Mouse (Mus musculus) hindbrain, embryonic 16.5 days (tissue): ENCODE results near the gene Slc2a13. TPM values are rescaled to one million over a fixed set of nuclear protein-coding genes. Genes with fewer than 3 reads are reported as not detected.

Experiments
- ATAC-seq: fragments of 200-750 bp; cut with Nextera tagmentation; 2 replicates; pipeline ENCODE4 v1.8.0; 2017; ENCODE audit warnings: moderate TSS enrichment, moderate library complexity
- H3K27ac ChIP-seq: fragments of 300-500 bp; sonication (generic); 2 replicates; pipeline ENCODE4 v1.5.1; 2014; ENCODE audit warnings: low read depth, mild to moderate bottlenecking, control low read depth, low read length, moderate library complexity
- H3K27me3 ChIP-seq: fragments of 300-500 bp; sonication (generic); replicated peaks from 2 replicates; pipeline ENCODE4 v1.6.1; 2014; ENCODE audit warnings: low read length; ENCODE audit not compliant: control insufficient read depth, insufficient read depth
- H3K36me3 ChIP-seq: fragments of 300-500 bp; sonication (generic); 2 replicates; pipeline ENCODE4 v1.6.1; 2014; ENCODE audit warnings: mild to moderate bottlenecking, low read length, moderate library complexity, mixed read lengths; ENCODE audit not compliant: control insufficient read depth, insufficient read depth
- H3K4me1 ChIP-seq: fragments of 300-500 bp; sonication (generic); 2 replicates; pipeline ENCODE4 v1.6.1; 2014; ENCODE audit warnings: low read depth, low read length; ENCODE audit not compliant: control insufficient read depth, insufficient read depth
- H3K4me2 ChIP-seq: fragments of 300-500 bp; sonication (generic); 2 replicates; pipeline ENCODE4 v1.6.1; 2014; ENCODE audit warnings: mild to moderate bottlenecking, low read length, control low read depth, moderate library complexity
- H3K4me3 ChIP-seq: fragments of 300-500 bp; sonication (generic); 2 replicates; pipeline ENCODE4 v1.5.1; 2014; ENCODE audit warnings: mild to moderate bottlenecking, low read length, control low read depth, moderate library complexity
- H3K9ac ChIP-seq: fragments of 300-500 bp; sonication (generic); 2 replicates; pipeline ENCODE4 v1.6.1; 2014; ENCODE audit warnings: low read depth, mild to moderate bottlenecking, control low read depth, low read length, moderate library complexity
- H3K9me3 ChIP-seq: fragments of 300-500 bp; sonication (generic); 2 replicates; pipeline ENCODE4 v1.6.1; 2014; ENCODE audit warnings: mild to moderate bottlenecking, low read length, moderate library complexity; ENCODE audit not compliant: control insufficient read depth
- WGBS: fragments of 180-500 bp; shearing (Covaris S2); extraction: QIAGEN DNeasy Blood & Tissue Kit; methylation state at CpG from one replicate; pipeline ENCODE4 v1.1.7; 2014; 5-methylcytosine and 5-hydroxymethylcytosine counted together
- polyA plus RNA-seq: library from polyadenylated mRNA; unstranded; fragments of >200 nt; fragmentation: Nextera tagmentation; extraction: Ambion mirVana; gene quantifications from 2 replicates; pipeline ENCODE4 v1.2.1, GENCODE M21; 2015

The Slc2a13 gene
- polyA plus RNA-seq, 1 experiment from 2014 or later = 4.6 TPM

GRCm38 (mm10) chr15:91425426-91425825 lies 147.6 kb downstream of the Slc2a13 start:
- no peaks in the 10 kb centered on the region; the same call in 1 of the 2 replicates for H3K9me3 ChIP-seq
- no peaks in the 10 kb centered on the region for H3K4me1 ChIP-seq
- no peak overlapping the region for H3K9ac ChIP-seq
- WGBS = 89% methylated on average over 6 of the region's 6 CpGs
- no peaks in the 10 kb centered on the region for H3K36me3 ChIP-seq
- H3K27ac ChIP-seq = no peak overlapping the region
- H3K27me3 ChIP-seq = no peaks in the 10 kb centered on the region
- ATAC-seq = no peak
- no peak overlapping the region for H3K4me3 ChIP-seq
- no peak overlapping the region for H3K4me2 ChIP-seq

- no peak for ATAC-seq
- Histone ChIP-seq H3K9me3 (no peaks in the 10 kb centered on the region), H3K4me2 (no peak overlapping the region), H3K36me3 (no peaks in the 10 kb centered on the region), H3K27ac (no peak overlapping the region), H3K27me3 (no peaks in the 10 kb centered on the region), H3K9ac (no peak overlapping the region), H3K4me3 (no peak overlapping the region), H3K4me1 (no peaks in the 10 kb centered on the region)
- 59% methylated on average over 7 of the region's 7 CpGs for WGBS
Measured at GRCm38 (mm10) chr15:91406979-91407378, 166.1 kb downstream of the Slc2a13 start.

GRCm38 (mm10) chr15:91395165-91395564 lies 177.9 kb downstream of the Slc2a13 start:
- no peak overlapping the region for H3K4me3 ChIP-seq
- WGBS = 89% methylated on average over 4 of the region's 4 CpGs
- no peak for ATAC-seq

GRCm38 (mm10) chr15:91383694-91384093 lies 189.4 kb downstream of the Slc2a13 start:
- H3K27me3 ChIP-seq = no peaks in the 10 kb centered on the region

More at GRCm38 (mm10) chr15:91395165-91395564, 177.9 kb downstream of the Slc2a13 start:
- Histone ChIP-seq H3K4me1 (no peaks in the 10 kb centered on the region), H3K27me3 (no peaks in the 10 kb centered on the region), H3K9me3 (no peaks in the 10 kb centered on the region), H3K27ac (no peak overlapping the region), H3K4me2 (no peak overlapping the region), H3K9ac (no peak overlapping the region), H3K36me3 (no peaks in the 10 kb centered on the region)

GRCm38 (mm10) chr15:91382606-91383005 lies 190.5 kb downstream of the Slc2a13 start:
- no peaks in the 10 kb centered on the region; the same call in 1 of the 2 replicates for H3K9me3 ChIP-seq
- 94% methylated on average over 2 of the region's 2 CpGs for WGBS
- no peaks in the 10 kb centered on the region for H3K27me3 ChIP-seq
- H3K4me2 ChIP-seq = no peak overlapping the region
- no peak overlapping the region for H3K9ac ChIP-seq
- H3K4me1 ChIP-seq = peaks cover under 1% of the 10 kb centered on the region; the same call in 1 of the 2 replicates
- no peak overlapping the region for H3K27ac ChIP-seq
- ATAC-seq = no peak
- no peaks in the 10 kb centered on the region for H3K36me3 ChIP-seq
- H3K4me3 ChIP-seq = no peak overlapping the region

More at GRCm38 (mm10) chr15:91383694-91384093, 189.4 kb downstream of the Slc2a13 start:
- Histone ChIP-seq H3K9ac (no peak overlapping the region), H3K4me2 (no peak overlapping the region), H3K27ac (no peak overlapping the region), H3K36me3 (no peaks in the 10 kb centered on the region), H3K9me3 (no peaks in the 10 kb centered on the region; the same call in 1 of the 2 replicates), H3K4me3 (no peak overlapping the region), H3K4me1 (no peaks in the 10 kb centered on the region)
- no peak for ATAC-seq
- WGBS = 77% methylated on average over 1 of the region's 1 CpGs

- no peak for ATAC-seq
Measured at GRCm38 (mm10) chr15:91381864-91382263, 191.2 kb downstream of the Slc2a13 start.

GRCm38 (mm10) chr15:91378751-91379325 lies 194.2 kb downstream of the Slc2a13 start:
- WGBS = 41% methylated on average over 8 of the region's 8 CpGs
- H3K36me3 ChIP-seq = no peaks in the 10 kb centered on the region
- H3K4me1 ChIP-seq = peaks cover 15% of the 10 kb centered on the region

More at GRCm38 (mm10) chr15:91381864-91382263, 191.2 kb downstream of the Slc2a13 start:
- Histone ChIP-seq H3K4me2 (no peak overlapping the region), H3K9me3 (no peaks in the 10 kb centered on the region), H3K4me1 (peaks cover 7% of the 10 kb centered on the region), H3K27ac (no peak overlapping the region), H3K4me3 (no peak overlapping the region), H3K27me3 (no peaks in the 10 kb centered on the region), H3K36me3 (no peaks in the 10 kb centered on the region), H3K9ac (no peak overlapping the region)
- WGBS = 98% methylated on average over 1 of the region's 1 CpGs

GRCm38 (mm10) chr15:91377568-91377967 lies 195.5 kb downstream of the Slc2a13 start:
- 74% methylated on average over 11 of the region's 11 CpGs for WGBS
- no peak overlapping the region for H3K4me3 ChIP-seq
- no peak overlapping the region for H3K4me2 ChIP-seq
- ATAC-seq = no peak
- H3K9me3 ChIP-seq = no peaks in the 10 kb centered on the region
- H3K4me1 ChIP-seq = peaks cover 26% of the 10 kb centered on the region
- H3K27me3 ChIP-seq = no peaks in the 10 kb centered on the region
- H3K36me3 ChIP-seq = no peaks in the 10 kb centered on the region
- no peak overlapping the region for H3K27ac ChIP-seq
- no peak overlapping the region for H3K9ac ChIP-seq

More at GRCm38 (mm10) chr15:91378751-91379325, 194.2 kb downstream of the Slc2a13 start:
- Histone ChIP-seq H3K9me3 (no peaks in the 10 kb centered on the region), H3K4me3 (no peak overlapping the region), H3K9ac (no peak overlapping the region), H3K27ac (no peak overlapping the region), H3K27me3 (no peaks in the 10 kb centered on the region), H3K4me2 (no peak overlapping the region)
- no peak for ATAC-seq

GRCm38 (mm10) chr15:91377105-91377504 lies 196.0 kb downstream of the Slc2a13 start:
- Histone ChIP-seq H3K4me2 (peak overlapping the region; percentile 32), H3K9ac (no peak overlapping the region), H3K27ac (peak overlapping the region; percentile 1; the same call in 1 of the 2 replicates), H3K4me3 (no peak overlapping the region), H3K9me3 (no peaks in the 10 kb centered on the region), H3K27me3 (no peaks in the 10 kb centered on the region), H3K4me1 (peaks cover 30% of the 10 kb centered on the region), H3K36me3 (no peaks in the 10 kb centered on the region)
- ATAC-seq = no peak
- WGBS = 39% methylated on average over 11 of the region's 11 CpGs
